ENCODE assay signal across 8 mouse cellular contexts in genomic region chr8:3336658-3337524, GRCm38 (mm10). TPM values are rescaled to one million over a fixed set of nuclear protein-coding genes. Genes with fewer than 3 reads are reported as not detected.
DNase-seq lines count a peak whose midpoint lies in the region; TF ChIP-seq lines count a peak whose summit lies in the region.

No protein-coding gene starts in this region.

- no peak overlapping the region; the same call in 1 of the 2 replicates for H3K9ac ChIP-seq in MEL (ENCODE audit: control insufficient read depth, low read depth, low read length, poor library complexity, severe bottlenecking)

- H3K36me3 ChIP-seq in MEL (ENCODE audit: control insufficient read depth in 1 of 2, insufficient read depth in 2 of 2, low read length in 2 of 2), result peaks cover 0 to 2% of the 10 kb centered on the region in 2 experiments; a peak in 1 of 4 replicates

- TF ChIP-seq EP300 in MEL (IDR thresholded peaks at IDR 0.05; ENCODE audit: low read depth in 1 of 2, low read length in 2 of 2), result no peak

- H3K9me3 ChIP-seq in MEL (replicated peaks; ENCODE audit: insufficient read depth, low read length), result no peaks in the 10 kb centered on the region

- H3K4me1 ChIP-seq in MEL (ENCODE audit: control insufficient read depth in 1 of 2, insufficient read depth in 2 of 2, low read length in 2 of 2), result no peaks in the 10 kb centered on the region

- peak; percentile 84 to 95 (median 92) for TF ChIP-seq CTCF in MEL (IDR thresholded peaks at IDR 0.05 in 2 of 3, conservative IDR thresholded peaks at IDR 0.05 in 1 of 3; ENCODE audit: control insufficient read depth in 1 of 3, insufficient read depth in 1 of 3, low read depth in 2 of 3, low read length in 3 of 3, poor library complexity in 1 of 3, severe bottlenecking in 1 of 3)

- H3K79me2 ChIP-seq in MEL (ENCODE audit: control insufficient read depth, insufficient read depth, low read length, poor library complexity), result no peaks in the 10 kb centered on the region; the same call in 1 of the 2 replicates

- DNase-seq in kidney, adult 18-20 months, result peak; percentile 49
- DNase-seq in kidney, adult 11 months, result no peak
- DNase-seq in MEL (ENCODE audit: low read depth, low spot score), result peak; percentile 86
- peak; percentile 17 to 20 for DNase-seq in cerebellum, postnatal 36 days
- peak; percentile 59 for DNase-seq in heart, postnatal 4 days
- peak; percentile 49 for DNase-seq in liver
- peak; percentile 81 for DNase-seq in naive thymus-derived CD4-positive, alpha-beta T cell, adult 2 months (ENCODE audit: low read depth)
- peak; percentile 68 for DNase-seq in thymus, postnatal 25 days

- no peaks in the 10 kb centered on the region for H3K27me3 ChIP-seq in MEL (ENCODE audit: control insufficient read depth in 1 of 2, insufficient read depth in 2 of 2, low read length in 2 of 2)

- TF ChIP-seq RAD21 in MEL (IDR thresholded peaks at IDR 0.05; ENCODE audit: low read depth, low read length), result peak; percentile 64

- no peak overlapping the region for H3K27ac ChIP-seq in MEL (ENCODE audit: control insufficient read depth, low read depth, low read length)

- H3K4me3 ChIP-seq in MEL (ENCODE audit: control insufficient read depth in 1 of 2, insufficient read depth in 1 of 2, low read depth in 2 of 2, low read length in 2 of 2), result peak overlapping the region; percentile 51 to 99; a peak in 3 of 4 replicates

- TF ChIP-seq POLR2A in MEL (IDR thresholded peaks at IDR 0.05; ENCODE audit: control insufficient read depth in 1 of 2, insufficient read depth in 1 of 2, low read depth in 1 of 2, low read length in 2 of 2, poor library complexity in 1 of 2), result no peak

TF ChIP-seq in MEL, 35 proteins besides CTCF, POLR2A, EP300 and RAD21:
- peak; percentile 73 for TF ChIP-seq SMC3 (IDR thresholded peaks at IDR 0.05; ENCODE audit: low read depth, low read length)
- TF ChIP-seq CHD1 (IDR thresholded peaks at IDR 0.05; ENCODE audit: low read depth, low read length), result 0 out of 2 replicates have a peak, but pooled peaks have one; percentile 21
- 0 out of 2 replicates have a peak, but pooled peaks have one; percentile 18 for TF ChIP-seq HCFC1 (IDR thresholded peaks at IDR 0.05; ENCODE audit: low read depth, low read length)
- no peak for TF ChIP-seq MEF2A (IDR thresholded peaks at IDR 0.05; ENCODE audit: extremely low read depth, insufficient replicate concordance, low read depth, low read length, poor library complexity, severe bottlenecking)
- peak; percentile 34; the same call in 1 of the 2 replicates for TF ChIP-seq SIN3A (IDR thresholded peaks at IDR 0.05; ENCODE audit: low read length)
- TF ChIP-seq ZC3H11A (IDR thresholded peaks at IDR 0.05; ENCODE audit: low read depth, low read length), result 0 out of 2 replicates have a peak, but pooled peaks have one; percentile 26
- no peak for TF ChIP-seq CHD2 (IDR thresholded peaks at IDR 0.05; ENCODE audit: low read length)
- no peak for TF ChIP-seq BHLHE40 (IDR thresholded peaks at IDR 0.05; ENCODE audit: borderline replicate concordance, low read depth, low read length)

RNA-seq across cellular contexts. Expression of gene A430078G23Rik, which starts 16.3 kb away (rescaled TPM):
- 2.0 and 2.8 TPM in 2 replicates for total RNA-seq in MEL (2012; rRNA removed)
- 1 to 10 TPM in 1 of 2 experiments, not detected in 1; 3.8 TPM for polyA plus RNA-seq in MEL (2012; ENCODE audit: insufficient read depth in 1 of 2, insufficient read length in 2 of 2, low read depth in 1 of 2, low replicate concordance in 2 of 2, missing spikeins in 1 of 2)
- total RNA-seq in heart, postnatal 4 days (2021), result under 1 TPM; 0.12 to 0.25 TPM

RNA-seq across cellular contexts. Expression of gene Arhgef18, which starts 55.9 kb away (rescaled TPM):
- 2.4 and 3.0 TPM in 2 replicates for total RNA-seq in MEL (2012; rRNA removed)
- polyA plus RNA-seq in MEL (2012; ENCODE audit: insufficient read depth in 1 of 2, insufficient read length in 2 of 2, low read depth in 1 of 2, low replicate concordance in 2 of 2, missing spikeins in 1 of 2), result 1 to 10 TPM in 1 of 2 experiments, not detected in 1; 6.6 TPM
- 10 to 100 TPM; 17.3 to 19.8 TPM for total RNA-seq in heart, postnatal 4 days (2021)

RNA-seq across cellular contexts. Expression of gene Insr, which starts 57.5 kb away (rescaled TPM):
- total RNA-seq in MEL (2012; rRNA removed), result 5.2 and 5.3 TPM in 2 replicates
- polyA plus RNA-seq in MEL (2012; ENCODE audit: insufficient read depth in 1 of 2, insufficient read length in 2 of 2, low read depth in 1 of 2, low replicate concordance in 2 of 2, missing spikeins in 1 of 2), result 1 to 10 TPM in 1 of 2 experiments, not detected in 1; 7.6 TPM
- 100 to 1,000 TPM; 118 to 122 TPM for total RNA-seq in heart, postnatal 4 days (2021)

Comparison
In these comparisons a context has a peak if more than half of its experiments do, and no peak if none do; other contexts are left out.
1. RNA of gene Insr, which starts 57.5 kb away (total RNA-seq): 118 to 122 TPM in heart, postnatal 4 days; 5.2 to 5.3 TPM in MEL; every median in the first group is over 10 times any median in the second.